Mouse (Mus musculus) bone marrow, adult 2 months (tissue): ENCODE data around the gene Gp1ba.

Source experiments
- CTCF ChIP-seq: fragments of 200-500 bp; IDR thresholded peaks from 2 replicates; pipeline ENCODE4 v1.5.1; 2011; ENCODE audit warnings: low read length, control low read depth; ENCODE audit not compliant: control insufficient read depth, insufficient read depth
- POLR2A ChIP-seq: fragments of 200-500 bp; IDR thresholded peaks from 2 replicates; pipeline ENCODE4 v1.6.1; 2011; ENCODE audit warnings: low read depth, mild to moderate bottlenecking, control low read depth, low read length, borderline replicate concordance; ENCODE audit not compliant: control insufficient read depth

GRCm38 (mm10) chr11:70657573-70657972 lies 18.7 kb downstream of the Gp1ba start:
- TF ChIP-seq POLR2A = no peak
- no peak for TF ChIP-seq CTCF
